Mouse (Mus musculus): ENCODE results near the gene Pttg1.

The Pttg1 gene

DNA sequence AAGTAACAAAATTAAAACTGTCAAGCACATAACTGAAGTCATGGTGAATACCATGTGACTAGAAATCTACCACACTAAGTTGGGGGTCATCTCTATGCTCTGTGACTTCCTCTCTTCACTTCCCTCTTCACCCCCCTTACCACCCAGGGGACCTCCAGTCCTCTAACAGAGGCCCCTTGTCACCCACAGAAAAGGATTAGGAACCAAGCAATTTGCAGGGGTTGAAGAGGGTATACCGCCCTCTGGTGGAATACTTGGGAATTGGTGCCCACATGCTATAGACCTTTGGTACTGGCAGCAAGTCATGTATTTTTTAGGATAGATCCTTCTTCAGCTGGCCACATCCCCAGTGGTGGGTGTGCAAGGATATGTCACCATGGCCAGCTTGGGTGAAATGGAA, 14.6 kb downstream of the Pttg1 start:
- intact Hi-C loops (cut with DNase I) = no loop called here

DNA sequence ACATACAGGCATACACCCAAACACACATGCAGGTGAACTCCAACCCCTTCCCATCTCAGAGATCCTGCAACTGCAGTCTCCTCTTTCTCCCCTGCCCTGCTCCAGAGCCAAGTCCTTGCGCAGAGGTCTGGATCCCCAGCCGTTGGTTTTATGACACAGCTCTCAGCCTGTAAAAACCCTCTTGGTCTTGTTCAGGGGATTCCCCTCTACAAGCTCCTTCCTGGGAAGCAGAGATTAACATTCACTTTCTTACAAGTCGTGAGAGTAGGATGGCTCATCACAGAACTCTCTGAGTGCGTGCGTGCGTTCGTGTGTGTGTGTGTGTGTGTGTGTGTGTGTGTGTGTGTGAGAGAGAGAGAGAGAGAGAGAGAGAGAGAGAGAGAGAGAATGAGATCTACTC, 15.8 kb downstream of the Pttg1 start:
- intact Hi-C loops (cut with DNase I) = no loop called here

- intact Hi-C loops (cut with DNase I) = no loop called here
These were observed 17.2 kb downstream of the Pttg1 start for GRCm38 (mm10) chr11:43408888-43409287.

DNA sequence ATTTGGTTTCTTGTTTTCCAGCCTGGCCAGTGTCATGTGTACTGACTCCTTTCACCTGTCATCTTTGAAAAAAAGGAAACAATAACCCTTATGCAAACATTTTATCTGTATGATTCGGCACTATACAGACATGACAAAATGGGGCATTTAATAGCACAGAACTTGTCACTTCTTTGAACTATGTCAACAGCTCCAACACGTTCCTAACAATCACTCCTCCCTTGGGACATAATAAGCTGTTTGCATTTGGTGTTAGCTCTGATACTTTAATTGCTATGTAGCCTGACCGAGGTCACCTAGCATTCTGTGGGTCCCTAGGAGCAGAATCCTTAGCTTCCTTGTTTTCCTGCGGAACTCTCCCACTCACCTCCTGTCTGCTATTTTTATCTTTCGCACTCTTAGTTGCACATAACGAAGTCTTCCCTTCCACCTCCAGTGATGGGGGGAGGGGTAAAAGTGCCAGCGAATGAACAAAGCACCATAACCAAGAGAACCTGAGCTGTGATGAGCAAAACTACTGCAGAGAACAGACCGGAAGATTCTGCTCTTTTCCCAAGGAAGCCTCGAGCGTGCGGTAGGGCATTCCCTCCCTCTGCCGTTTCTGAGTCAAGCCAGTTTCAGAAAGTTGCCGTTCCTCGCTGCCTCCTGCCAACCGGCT, 21.8 kb downstream of the Pttg1 start:
- intact Hi-C loops (cut with DNase I) = no loop called here

- intact Hi-C loops (cut with DNase I) = no loop called here
These were observed 25.9 kb downstream of the Pttg1 start for GRCm38 (mm10) chr11:43400131-43400530.

DNA sequence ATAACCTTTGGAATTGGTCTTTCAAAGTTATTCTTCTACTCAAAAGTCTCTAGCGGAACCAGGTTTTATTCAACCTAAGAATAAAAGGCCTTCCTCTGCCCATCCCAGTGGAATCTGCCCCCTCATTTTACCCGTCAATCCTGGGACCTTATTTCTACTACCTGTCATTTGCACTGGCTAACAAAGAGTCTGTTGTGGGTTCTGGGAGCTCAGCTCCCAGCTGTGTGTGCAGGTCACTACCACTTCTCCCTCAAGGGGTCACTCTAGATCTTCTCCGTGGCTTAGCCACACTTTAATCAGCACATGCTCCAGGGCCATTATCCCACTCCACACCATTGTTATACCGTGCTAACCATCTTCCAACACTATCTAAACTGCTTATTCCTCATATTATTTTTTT, 26.8 kb downstream of the Pttg1 start:
- intact Hi-C loops (cut with DNase I) = no loop called here

DNA sequence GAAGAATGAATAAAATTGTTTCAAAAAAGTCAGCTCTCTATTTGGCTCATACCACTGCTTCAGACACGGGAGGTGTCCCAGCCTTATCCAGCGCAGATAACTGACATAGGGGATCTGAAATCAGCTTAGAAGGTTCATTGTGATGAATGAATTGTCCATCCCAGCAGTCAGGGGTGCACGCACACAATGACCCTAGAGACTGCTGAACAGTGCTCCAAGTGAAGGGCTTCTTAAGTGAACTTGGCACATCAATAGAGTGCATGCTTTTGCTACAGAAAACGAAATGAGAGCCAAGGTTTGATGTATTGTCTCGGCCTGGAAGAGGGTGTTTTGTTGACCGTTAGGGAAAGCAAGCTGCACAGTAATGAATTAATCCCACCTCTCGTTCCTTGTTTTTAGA, 29.4 kb downstream of the Pttg1 start:
- intact Hi-C loops (cut with DNase I) = no loop called here

DNA sequence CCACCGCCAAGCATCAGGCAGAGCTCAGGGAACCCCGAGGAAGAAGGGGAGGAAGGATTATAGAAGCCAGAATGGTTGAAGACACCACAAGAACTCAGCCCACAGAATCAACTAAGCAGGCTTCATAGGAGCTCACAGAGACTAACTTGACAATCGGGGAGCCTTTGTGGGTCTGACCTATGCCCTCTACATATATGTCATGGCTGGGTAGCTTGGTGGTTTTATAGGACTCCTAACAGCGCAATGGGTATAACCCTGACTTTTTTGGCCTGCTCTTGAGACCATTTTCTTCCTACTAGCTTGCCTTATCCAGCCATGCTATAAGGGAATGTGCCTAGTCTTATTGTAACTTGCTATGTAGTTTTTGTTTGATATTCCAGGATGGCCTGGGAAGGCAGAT, 29.8 kb downstream of the Pttg1 start:
- intact Hi-C loops (cut with DNase I) = no loop called here

DNA sequence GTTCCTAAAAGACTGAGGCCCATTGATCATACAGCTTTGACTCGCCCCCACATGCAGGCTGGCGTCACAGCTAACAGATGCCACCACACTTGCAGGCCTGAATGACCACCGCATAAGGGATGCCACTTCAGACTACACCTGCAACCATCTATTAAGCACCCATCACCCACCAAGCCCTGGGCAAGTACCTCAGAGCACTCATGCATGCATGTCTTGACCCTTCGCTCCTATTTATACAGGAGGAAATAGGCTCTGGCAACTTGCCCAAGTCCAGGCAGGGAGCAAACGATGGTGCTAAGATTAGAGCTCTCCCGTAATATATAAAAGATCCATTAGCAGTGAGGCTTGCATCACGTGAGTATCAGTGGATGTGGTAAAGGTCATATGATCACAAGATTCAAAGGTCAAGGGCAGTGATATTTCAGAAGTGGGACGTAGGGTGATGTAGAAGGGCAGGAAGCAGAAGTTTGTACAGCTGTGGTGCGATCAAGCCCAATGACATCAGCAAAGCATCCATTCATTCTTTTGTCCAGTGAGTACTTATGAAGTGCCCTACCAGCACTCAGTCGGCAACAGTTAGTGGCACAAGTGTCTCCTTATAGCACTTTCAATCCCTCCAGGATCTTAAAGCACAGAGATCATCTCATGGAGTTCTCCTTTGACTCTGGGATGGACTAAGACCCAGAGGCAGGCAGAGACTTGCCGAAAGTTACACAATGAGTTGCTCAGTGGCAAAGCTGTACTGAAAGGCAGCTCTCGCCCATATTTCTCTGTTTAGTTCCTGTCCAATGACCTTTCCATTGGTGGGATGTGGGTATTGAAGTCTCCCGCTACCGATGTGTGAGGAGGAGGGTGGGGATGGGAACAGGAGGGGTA, 30.7 kb downstream of the Pttg1 start:
- intact Hi-C loops (cut with DNase I) = no loop called here

DNA sequence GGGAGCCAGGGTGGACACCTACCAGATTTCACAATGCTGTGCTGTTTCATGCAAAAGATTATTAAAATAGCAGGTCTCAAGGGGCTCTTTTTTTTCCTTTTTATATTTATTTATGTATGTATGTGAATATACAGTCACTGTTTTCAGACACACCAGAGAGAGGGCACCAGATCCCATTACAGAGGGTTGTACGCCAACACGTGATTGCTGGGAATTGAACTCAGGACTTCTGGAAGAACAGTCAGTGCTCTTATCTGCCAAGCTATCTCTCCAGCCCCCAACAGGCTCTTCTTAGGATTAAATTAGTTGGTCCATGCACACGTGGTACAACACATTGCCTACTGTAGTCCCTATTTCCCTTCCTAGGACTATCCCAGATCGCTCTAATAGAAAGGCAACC, 32.7 kb downstream of the Pttg1 start:
- intact Hi-C loops (cut with DNase I) = no loop called here

GRCm38 (mm10) chr11:43392757-43393156, 33.3 kb downstream of the Pttg1 start:
- intact Hi-C loops (cut with DNase I) = no loop called here

DNA sequence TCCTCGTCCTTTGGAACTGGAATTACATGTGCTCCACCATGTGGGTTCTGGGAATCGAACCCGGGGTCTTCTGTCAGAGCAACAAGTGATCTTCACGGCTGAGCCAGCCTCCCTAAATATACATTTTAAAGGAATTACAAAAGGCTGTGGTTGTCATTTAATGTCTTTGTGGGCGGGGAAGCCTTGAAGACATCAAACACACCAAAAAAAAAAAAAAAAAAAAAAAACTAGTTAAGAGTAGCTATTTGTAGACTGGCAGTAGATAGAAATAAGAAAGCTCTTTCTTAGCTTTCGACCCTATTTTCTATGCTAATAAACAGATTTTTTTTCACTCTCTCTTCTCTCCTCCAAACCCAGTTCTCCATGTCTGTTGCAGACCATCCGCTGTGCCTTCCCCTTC, 36.9 kb downstream of the Pttg1 start:
- intact Hi-C loops (cut with DNase I) = no loop called here

DNA sequence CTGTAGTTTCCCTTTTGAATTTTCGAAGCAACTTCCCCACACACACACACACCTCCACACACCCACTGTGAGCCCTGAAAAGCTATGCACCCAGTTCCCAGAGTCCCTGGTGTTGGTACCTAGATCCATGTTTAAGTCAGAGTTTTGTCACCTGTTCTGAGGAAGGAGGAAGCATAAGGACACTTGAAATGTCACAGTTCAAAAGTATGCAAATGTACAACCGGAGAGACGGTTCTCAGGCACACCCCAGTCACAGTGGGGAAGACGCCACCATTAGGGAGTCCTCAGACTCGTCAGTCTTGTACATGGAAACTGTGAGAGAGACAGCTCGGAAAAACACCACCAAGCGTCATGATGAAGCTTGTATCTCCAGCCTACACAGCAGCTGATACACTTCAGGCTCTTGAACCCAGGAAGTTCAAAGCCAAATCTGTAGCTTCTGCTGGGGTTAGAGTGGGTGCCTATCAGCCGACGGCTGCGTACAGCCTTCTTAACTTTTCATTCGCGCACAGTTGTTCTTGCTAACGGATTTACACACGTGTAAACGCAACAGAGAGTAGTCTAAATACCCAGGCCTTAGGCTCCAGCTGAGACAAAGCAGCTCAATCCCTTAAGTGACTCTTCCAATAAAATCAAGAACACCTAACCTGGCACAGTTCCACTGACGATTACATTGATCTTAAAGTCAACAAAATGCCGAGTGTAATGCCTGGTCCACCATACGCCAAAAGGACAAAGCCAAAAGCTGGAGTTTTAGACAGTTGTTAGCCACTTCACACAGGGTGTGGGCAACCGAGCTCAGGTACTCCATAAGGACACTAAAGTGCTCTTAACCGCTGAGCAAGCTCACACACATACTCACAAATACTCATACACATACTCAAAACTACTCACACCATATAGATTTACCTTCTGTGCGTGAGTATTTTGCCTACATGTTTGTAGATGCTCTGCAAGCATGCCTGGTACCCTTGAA, 37.6 kb downstream of the Pttg1 start:
- intact Hi-C loops (cut with DNase I) = no loop called here

DNA sequence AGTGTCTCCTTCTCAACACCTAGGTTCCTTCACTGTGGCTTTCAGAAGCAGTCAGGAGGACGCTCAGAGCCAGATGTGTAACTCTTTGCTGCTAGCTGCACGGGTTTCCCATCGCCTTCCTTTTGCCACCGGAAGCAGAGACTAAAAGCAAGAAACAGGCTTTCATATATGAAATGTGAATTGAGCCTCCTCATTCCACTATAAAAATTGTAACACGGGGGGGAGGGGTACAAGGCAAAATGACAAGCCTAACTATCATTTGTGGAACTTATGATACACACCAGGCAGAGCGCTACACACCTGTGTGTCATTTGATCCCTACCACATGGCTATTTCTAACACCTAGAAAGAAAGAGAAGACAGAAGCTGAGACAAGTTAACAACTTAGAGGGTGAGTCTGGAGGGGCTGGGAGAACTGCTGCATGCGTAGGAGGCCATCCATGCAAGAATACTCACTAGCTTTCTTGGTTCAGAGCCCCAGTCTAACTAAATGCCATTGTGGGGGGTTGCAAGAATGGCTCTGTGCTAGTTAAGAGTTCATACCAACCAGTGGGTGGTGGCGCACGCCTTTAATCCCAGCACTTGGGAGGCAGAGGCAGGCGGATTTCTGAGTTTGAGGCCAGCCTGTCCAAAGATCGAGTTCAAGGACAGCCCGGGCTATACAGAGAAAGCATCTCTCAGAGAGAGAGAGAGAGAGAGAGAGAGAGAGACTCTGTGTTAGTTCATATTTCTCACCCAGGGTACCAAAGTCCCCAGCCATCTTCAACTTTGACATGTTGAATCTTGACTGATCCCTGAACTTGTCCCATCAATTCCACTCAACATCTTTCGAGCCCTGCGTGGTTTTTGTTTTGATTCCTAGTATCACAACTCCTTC, 38.8 kb downstream of the Pttg1 start:
- intact Hi-C loops (cut with DNase I) = no loop called here

DNA sequence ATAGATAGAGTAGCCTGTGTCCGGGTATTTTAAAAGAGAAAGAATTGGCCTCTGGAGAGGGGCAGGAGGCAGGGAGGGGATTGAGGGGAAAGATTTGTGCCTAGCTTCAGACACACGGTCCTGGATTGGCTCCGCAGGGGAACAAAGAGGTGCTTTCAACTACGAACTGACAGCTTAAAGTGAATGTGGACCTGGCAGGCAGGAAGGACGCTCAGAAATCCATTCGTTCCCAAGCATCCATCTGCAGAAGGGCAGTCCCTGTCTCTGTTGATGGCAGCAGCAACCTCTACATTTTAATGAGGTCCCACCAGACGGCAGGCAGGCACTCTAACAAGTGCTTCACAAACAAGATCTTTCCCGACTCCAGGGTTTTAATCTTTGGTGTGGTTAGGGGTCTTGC, 40.3 kb downstream of the Pttg1 start:
- intact Hi-C loops (cut with DNase I) = no loop called here

- intact Hi-C loops (cut with DNase I) = no loop called here
These were observed 40.9 kb downstream of the Pttg1 start for GRCm38 (mm10) chr11:43385055-43385649.

DNA sequence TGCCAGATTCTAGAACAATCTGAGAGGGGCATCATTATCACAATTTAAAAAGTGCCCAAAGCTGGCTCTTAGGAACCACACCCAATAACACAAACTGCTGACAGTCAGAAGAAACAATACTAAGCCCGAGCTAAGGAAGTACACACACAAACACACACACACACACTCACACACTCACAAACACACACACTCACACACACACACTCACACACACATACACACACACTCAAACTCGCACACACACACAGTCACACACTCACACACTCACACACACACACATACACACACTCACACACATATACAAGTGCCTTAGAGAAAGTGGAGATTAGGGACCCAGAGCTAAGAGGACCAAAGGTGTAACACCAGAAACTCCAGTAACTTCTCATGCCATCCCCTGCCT, 42.5 kb downstream of the Pttg1 start:
- intact Hi-C loops (cut with DNase I) = no loop called here

DNA sequence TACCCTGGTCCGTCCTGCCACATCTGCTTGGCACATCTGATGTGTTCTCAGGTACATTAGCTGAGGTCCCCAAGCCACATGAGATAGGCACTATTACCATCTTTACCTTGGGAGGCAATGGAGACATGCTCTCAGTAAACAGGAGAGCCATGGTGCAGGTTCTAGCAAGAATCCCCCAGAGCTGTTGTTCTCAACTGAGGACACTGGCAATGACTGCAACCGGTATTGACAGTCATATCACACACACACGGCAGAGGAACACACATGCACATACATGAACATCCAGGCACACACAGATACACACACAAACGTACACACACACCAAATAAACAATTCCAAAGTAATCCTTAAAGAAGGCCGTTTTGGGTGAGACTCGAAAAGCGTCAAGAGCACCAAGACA, 45.1 kb downstream of the Pttg1 start:
- intact Hi-C loops (cut with DNase I) = no loop called here

GRCm38 (mm10) chr11:43379911-43380485, 46.1 kb downstream of the Pttg1 start:
- intact Hi-C loops (cut with DNase I) = no loop called here

DNA sequence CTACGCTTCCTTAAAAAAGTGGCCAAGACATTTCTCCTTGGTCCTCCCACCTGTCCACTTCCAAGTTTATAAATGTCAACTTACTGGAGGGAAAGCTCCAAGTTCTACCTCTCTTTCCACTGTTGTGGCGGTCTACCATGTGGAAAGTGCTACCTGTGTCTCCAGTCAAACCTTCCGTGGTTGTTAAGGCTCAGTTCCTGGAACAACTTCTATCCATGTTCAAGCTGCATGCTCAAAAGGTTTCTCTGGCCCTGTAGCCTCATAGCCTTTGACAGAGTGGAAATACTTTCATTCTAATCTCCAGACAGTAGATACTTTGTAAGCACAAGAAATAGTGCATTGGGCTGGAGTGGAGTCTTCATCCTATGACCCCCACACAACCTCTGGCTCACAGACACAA, 46.6 kb downstream of the Pttg1 start:
- intact Hi-C loops (cut with DNase I) = no loop called here

Data from adrenal gland (tissue).